Mouse (Mus musculus) spleen, postnatal 10 days (tissue): ENCODE data around the gene Cyct.

Source experiments
- DNase-seq, 2 experiments: peaks; one replicate each; pipeline ENCODE4 v3.0.0; 2021 to 2022; ENCODE audit warnings: low spot score in 2 of 2

Cyct gene

GRCm38 (mm10) chr2:76338215-76339156, 21.8 kb downstream of the Cyct start, which contains the start of gene Pde11a:
Gene Pde11a, minus strand, starts transcription at chr2:76338774.
- DNase-seq = no peak

GRCm38 (mm10) chr2:76334596-76334995, 25.7 kb downstream of the Cyct start:
- DNase-seq = no peak

- DNase-seq = no peak
Measured at GRCm38 (mm10) chr2:76332161-76332805, 28.0 kb downstream of the Cyct start.

- no peak for DNase-seq
Measured at GRCm38 (mm10) chr2:76330081-76330480, 30.2 kb downstream of the Cyct start.

GRCm38 (mm10) chr2:76326161-76326560, 34.1 kb downstream of the Cyct start:
- no peak for DNase-seq

GRCm38 (mm10) chr2:76324463-76324862, 35.8 kb downstream of the Cyct start:
- no peak for DNase-seq

- DNase-seq = no peak
Measured at GRCm38 (mm10) chr2:76323185-76323875, 36.9 kb downstream of the Cyct start.

- DNase-seq = no peak
Measured at GRCm38 (mm10) chr2:76320336-76320735, 39.9 kb downstream of the Cyct start.

- no peak for DNase-seq
Measured at GRCm38 (mm10) chr2:76319231-76319630, 41.0 kb downstream of the Cyct start.
